Mouse (Mus musculus): ENCODE results near the gene Rtl1. TPM values are rescaled to one million over a fixed set of nuclear protein-coding genes. Genes with fewer than 3 reads are reported as not detected.

Rtl1 gene
- total RNA-seq, 2 experiments from 2014 or later: 0.09 to 0.15 TPM

- intact Hi-C loops (cut with DNase I): no loop called here
- DNase-seq (ENCODE audit: low spot score in 2 of 2): no peak
Observed at GRCm38 (mm10) chr12:109594961-109595360, 5.2 kb downstream of the Rtl1 start.

- no peak for DNase-seq (ENCODE audit: low spot score in 2 of 2)
- intact Hi-C loops (cut with DNase I): no loop called here
Observed at GRCm38 (mm10) chr12:109582185-109582584, 17.9 kb downstream of the Rtl1 start.

GRCm38 (mm10) chr12:109572259-109572658 is 27.9 kb downstream of the Rtl1 start:
- no peak for DNase-seq (ENCODE audit: low spot score in 2 of 2)
- intact Hi-C loops (cut with DNase I): no loop called here

DNA sequence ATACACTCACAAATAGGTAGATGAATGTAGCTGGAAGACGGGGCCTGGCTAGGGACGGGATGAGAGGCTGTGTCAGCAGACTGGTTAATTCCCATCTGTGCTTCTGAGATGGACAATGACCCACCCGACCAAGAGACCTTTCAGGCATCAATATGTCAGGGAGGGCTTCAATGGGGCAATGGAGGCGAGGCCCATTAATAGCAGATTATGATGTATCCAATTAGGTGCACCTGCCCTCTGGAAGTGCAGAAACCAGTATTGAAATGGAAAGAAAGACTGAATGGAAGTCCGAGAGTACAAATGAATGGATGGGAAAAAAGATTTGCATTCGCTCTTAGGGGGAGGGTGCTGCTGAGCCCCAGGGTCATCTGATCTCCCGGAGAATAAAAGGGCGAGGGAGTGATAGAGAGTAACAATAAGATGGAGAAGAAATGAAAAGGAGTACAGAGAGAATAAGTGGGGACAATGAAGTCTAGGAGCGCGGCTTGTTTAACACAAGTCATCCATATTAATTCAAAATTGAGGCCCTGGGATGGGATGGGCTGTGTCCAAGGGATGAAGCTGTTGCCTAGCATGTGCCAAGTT is 39.9 kb downstream of the Rtl1 start:
- intact Hi-C loops (cut with DNase I): no loop called here
- no peak for DNase-seq (ENCODE audit: low spot score in 2 of 2)

DNA sequence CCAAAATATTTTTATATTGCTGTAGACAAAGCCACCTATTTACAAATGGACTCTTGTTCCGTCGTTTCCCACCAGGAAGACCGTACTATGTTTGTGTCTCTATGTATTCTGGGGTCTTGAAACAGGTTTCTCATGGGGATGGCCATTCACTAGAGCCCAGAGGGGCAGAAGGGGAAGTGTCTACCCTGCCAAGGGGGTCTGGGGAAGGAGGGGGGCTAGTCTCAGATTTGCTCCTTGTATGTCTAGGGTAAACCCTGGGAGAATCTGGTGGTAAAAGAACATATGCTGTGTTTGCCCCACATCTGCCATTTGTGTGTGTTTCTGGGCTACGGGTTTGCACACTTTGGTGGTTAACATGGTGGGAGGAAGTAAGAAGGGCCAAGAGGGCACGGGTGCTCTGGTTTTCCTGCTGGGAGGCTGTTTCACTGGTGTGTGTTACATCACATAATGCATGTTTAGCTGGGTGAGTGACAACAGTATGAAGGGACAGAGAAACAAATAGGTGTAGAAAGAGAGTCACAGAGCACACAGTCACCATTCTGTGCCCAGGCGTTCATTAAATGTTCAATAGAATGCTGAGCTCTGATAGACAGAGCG is 41.1 kb downstream of the Rtl1 start:
- intact Hi-C loops (cut with DNase I): no loop called here
- DNase-seq (ENCODE audit: low spot score in 2 of 2): no peak

GRCm38 (mm10) chr12:109558226-109558824 is 41.8 kb downstream of the Rtl1 start:
- DNase-seq (ENCODE audit: low spot score in 2 of 2): no peak
- intact Hi-C loops (cut with DNase I): no loop called here

DNA sequence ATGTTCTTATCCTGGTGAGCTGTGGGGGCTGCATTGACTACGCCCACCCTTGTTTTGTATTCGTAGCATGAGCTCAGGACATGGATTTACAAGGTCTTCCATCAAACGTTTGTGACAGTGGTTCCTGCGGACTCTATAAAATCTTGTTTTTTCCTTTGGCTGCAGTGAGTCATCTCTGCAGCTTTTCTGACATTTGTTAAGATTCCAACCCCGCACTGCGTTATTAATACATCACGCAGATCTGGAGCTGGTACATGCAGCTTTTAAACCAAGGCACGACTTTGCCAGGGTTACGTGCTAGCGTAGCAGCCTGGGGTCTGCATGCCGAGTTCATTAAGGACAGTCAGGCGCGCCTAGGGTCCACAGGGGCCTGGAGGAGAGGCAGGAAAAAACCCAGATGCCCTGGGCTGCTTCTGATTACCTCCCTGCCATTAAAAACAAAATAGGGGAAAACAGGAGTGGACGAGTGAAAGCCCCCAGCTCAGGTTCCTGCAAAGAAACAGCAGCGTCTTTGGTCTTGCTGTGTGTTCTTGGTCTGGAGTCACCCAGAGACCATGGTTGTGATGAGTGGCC is 44.2 kb downstream of the Rtl1 start:
- no peak for DNase-seq (ENCODE audit: low spot score in 2 of 2)
- intact Hi-C loops (cut with DNase I): no loop called here

DNA sequence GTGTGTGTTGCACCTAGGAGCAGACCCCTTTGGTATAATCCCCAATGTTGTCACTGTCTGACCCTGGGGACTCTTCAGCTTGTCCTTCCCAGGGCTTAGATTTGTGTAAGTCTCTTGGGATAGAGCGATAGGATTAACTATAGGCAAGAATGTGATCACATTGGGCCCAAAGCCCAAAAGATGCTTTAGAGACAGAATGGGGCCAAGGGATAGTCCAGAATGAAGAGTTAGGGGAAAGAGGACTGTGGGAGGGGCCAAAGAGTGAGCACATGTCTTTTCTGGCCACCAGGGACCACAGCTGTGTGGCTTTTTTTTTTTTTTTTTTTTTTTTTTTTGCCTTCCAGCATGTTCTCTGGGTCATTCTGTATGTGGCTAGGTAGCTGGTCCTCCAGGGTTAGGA is 46.6 kb downstream of the Rtl1 start:
- DNase-seq (ENCODE audit: low spot score in 2 of 2): no peak
- intact Hi-C loops (cut with DNase I): no loop called here

DNA sequence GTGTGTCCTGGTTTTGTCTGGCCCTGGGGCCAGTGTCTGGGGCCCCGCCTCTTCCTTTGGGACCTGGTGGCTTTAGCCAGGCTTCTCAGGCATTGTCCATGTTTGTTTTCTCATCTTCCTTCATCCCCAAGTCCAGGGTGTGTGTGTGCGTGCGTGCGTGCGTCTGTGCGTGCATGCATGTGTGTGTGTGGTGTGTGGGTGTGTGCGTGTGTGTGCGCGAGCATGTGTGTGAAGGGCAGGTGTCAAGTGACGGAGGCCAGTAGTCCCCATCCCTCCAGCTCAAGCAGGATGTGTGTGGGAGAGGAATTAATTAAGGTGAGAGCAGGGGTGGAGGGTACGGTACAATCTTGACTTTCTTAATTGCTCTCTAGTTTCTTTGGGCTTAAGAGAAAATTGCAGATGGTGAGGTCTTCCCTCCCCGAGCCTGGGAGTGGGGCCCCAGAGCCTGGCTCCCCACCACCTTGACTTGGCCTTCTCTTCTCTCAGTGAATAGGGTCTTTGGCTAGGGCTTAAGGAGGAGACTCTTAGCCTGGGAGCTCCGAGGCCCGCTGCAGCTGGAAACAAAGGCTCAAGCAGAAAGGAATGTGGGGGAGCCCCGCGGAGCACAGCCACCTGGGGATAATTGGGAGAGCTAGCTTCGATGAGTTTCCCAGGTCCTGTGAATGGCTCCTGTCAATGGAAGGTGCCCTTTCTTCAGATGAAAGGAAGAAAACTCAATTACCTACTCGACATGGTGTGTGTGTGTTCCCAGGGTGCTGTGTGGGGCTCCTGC is 47.2 kb downstream of the Rtl1 start:
- no peak for DNase-seq (ENCODE audit: low spot score in 2 of 2)
- intact Hi-C loops (cut with DNase I): no loop called here

DNA sequence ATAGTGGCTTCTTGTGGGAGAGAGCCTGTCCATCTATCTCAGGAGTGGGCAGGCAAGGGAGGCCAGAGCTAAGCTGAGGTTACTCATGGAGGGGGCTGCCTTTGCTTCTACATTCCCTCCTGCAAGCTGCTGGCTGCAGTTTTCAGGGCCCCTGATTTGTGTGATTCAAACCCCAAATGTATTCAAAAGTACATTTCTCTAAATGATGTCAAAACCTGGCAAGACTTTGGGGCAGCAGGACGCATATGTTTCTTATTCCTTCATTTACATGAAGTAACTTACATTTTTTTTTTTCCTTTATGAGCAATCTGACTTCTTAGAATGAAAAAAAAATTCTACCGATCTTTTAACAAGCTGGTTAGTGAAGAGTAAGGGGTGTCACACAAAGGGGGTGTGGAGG is 48.4 kb downstream of the Rtl1 start:
- DNase-seq (ENCODE audit: low spot score in 2 of 2): no peak
- intact Hi-C loops (cut with DNase I): no loop called here

- intact Hi-C loops (cut with DNase I): no loop called here
- DNase-seq (ENCODE audit: low spot score in 2 of 2): no peak
Observed at GRCm38 (mm10) chr12:109547085-109547484, 53.0 kb downstream of the Rtl1 start.

DNA sequence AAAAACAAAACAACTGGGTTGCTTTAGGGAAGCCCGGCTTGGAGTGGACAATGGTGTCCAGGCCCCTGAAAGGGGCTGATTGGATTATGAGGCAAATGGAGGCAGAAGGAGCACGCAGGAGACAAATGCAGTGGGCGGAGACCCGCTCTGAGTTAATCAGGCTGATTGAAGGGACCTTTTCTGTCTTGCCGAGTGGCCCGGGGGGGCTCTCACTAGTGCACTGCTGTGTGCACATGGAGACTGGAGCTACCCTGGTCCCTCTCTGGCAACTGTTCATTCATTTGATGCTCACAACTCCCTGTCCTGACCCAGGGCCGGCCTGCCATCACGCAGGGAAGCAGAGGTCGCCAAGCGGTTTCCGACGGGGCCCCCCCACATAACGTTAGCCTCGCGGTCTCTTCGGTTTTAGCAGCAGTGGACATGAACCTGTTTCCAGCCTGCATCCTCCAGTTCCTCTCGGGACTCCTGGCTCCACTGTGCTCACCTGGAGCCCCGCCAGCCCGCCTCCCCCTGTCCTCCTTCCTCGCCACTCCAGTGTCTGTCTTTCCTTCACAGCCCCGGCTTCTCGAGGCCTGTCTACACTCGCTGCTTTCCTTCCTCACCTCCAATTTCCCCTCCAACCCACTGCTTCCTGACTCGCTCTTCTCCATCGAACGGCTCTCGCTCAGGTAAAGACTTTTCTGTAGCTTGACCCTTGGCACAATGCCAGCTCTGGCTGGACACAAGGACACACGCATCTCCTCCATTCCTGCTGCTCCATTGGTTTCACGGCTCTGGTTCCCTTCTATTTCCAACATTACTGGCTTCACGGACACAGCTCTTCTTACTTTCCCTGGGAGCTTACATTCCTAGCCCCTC is 54.0 kb downstream of the Rtl1 start:
- intact Hi-C loops (cut with DNase I): no loop called here
- DNase-seq (ENCODE audit: low spot score in 2 of 2): no peak

GRCm38 (mm10) chr12:109543281-109543923 is 56.7 kb downstream of the Rtl1 start:
- intact Hi-C loops (cut with DNase I): loop anchor here (5.0 kb wide), 3 partner anchors 106 to 641 kb away; no protein-coding TSS in a partner anchor

DNA sequence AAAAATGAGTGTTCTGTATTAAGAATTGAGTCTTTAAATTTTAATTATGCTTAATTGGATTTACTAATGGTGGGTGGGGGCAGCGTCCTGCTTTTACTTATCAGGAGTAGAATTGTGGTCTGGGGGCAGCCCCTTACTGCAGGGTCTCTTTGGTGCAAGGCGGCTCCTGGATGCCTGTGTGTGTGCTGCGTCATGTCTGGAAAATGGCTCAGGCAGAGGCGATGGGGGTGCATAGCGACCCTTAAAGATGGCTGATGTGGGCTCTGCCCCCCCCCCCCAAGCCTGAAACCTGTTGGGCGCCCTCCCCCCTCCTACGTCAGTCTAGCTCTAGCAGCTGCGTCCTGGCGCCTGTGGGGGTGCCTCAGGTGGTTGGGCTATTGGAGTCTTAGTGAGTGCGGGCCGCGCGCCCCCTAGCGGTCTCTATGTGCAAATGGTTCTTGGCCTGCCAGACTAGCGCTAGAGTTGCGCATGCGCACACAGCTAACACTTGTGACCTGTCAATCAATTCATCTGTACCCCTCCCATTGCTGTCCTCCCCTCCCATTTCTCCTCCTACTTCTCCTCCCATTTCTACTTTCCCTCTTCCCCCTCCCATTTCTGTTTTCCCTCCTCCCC is 57.4 kb downstream of the Rtl1 start:
- peak; percentile 89 to 97 for DNase-seq (ENCODE audit: low spot score in 2 of 2)

More at GRCm38 (mm10) chr12:109543281-109543923, 56.7 kb downstream of the Rtl1 start:
- DNase-seq (ENCODE audit: low spot score in 2 of 2): no peak

DNA sequence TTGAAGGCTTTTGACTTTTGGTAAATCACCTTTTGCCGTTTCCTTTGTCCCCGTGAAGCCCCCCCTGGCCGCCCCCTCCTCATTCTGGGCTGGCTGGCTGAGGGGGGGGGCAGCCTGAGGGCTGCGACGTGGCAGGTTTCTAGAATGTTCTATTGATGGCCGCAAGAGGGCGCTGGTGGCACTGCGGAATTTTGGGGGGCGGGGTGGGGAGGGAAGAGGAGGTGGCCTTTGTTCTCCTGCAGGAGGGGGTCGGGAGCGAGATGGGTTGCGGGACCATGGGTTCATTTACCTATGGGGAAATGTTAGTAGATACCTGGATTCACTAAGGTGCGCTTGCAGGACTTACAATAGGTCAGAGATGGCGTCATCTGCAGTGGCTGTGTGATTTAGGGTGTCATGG is 58.1 kb downstream of the Rtl1 start:
- peak in 1 of 2 experiments; percentile 54 for DNase-seq (ENCODE audit: low spot score in 2 of 2)

More for the DNA sequence above, 57.4 kb downstream of the Rtl1 start:
- intact Hi-C loops (cut with DNase I): loop anchor here (5.0 kb wide), 3 partner anchors 105 to 640 kb away; no protein-coding TSS in a partner anchor

GRCm38 (mm10) chr12:109541540-109541899 is 58.6 kb downstream of the Rtl1 start:
- intact Hi-C loops (cut with DNase I): loop anchor here (5.0 kb wide), 3 partner anchors 104 to 639 kb away; no protein-coding TSS in a partner anchor
- no peak for DNase-seq (ENCODE audit: low spot score in 2 of 2)

More for the DNA sequence above, 58.1 kb downstream of the Rtl1 start:
- intact Hi-C loops (cut with DNase I): loop anchor here (5.0 kb wide), 3 partner anchors 105 to 640 kb away; no protein-coding TSS in a partner anchor

GRCm38 (mm10) chr12:109540739-109541539 is 59.2 kb downstream of the Rtl1 start:
- intact Hi-C loops (cut with DNase I): loop anchor here (5.0 kb wide), 3 partner anchors 104 to 639 kb away; no protein-coding TSS in a partner anchor
- peak; percentile 80 to 85 for DNase-seq (ENCODE audit: low spot score in 2 of 2)

Measured in left cerebral cortex, postnatal 14 days (tissue).